Mouse (Mus musculus): ENCODE results near the gene Zswim9.
A peak's percentile ranks its signal among the peaks of the same experiment; 100 is the strongest.
"Not testable (repeated sequence)": the region's sequence is repeated elsewhere in the genome, so short reads cannot be mapped to it uniquely, and the experiment has no call there.

Zswim9 gene

DNA sequence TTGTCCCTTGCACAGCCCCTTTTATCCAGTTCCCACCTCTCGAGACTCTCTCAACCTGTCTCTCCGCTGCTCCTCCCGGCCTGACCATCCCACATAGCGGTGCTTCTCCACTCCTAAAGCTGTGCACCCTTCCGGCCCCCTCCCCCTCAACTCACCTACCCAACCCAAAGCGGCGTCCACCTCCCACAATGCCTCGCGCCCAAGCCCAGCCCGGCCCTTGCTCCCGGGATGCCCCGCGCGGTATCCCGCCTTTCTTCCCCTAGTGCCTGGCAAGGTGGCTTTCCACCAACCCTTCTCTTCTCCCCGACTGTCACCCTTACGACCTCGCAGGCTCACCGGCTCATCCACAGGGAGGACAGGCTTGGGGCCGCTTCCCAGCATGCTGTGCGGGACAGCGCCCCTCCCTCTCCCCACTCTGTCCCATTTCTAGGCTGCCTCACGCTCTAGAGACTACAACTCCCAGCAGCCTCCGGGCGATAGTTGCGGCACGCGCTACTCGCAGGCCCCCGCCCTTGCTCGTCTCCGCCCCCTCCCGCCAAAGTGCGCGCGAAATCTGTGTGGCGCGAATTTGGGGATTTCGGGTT, at the start of gene Zswim9:
Gene Zswim9, minus strand, starts transcription at position 414 of the 584 bp plus-strand sequence.
- DNase-seq (ENCODE audit: low spot score) = peak; percentile 87

DNA sequence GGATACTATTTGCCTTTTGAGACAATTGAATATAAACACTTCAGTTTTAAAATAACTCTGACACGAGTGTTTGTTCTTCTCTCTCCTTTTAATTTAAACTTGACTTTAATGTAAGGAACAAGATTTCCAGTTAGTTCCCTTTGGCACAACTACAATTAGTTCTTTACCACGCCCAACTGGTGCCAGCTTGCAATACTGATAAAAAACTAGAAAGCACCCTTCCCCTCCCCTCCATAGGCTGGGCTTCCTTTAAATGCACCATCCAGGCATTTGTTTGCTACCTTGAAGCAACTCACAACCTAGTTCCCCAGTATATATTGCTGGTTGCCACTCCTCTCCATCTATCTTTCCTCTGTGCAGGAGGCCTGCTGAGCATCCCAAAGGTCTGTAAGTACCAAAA, 45.8 kb upstream of the Zswim9 start, which contains the start of gene Pla2g4c:
Gene Pla2g4c, plus strand, starts transcription at position 340 of the 400 bp plus-strand sequence.
- no peak for DNase-seq (ENCODE audit: low spot score)

DNA sequence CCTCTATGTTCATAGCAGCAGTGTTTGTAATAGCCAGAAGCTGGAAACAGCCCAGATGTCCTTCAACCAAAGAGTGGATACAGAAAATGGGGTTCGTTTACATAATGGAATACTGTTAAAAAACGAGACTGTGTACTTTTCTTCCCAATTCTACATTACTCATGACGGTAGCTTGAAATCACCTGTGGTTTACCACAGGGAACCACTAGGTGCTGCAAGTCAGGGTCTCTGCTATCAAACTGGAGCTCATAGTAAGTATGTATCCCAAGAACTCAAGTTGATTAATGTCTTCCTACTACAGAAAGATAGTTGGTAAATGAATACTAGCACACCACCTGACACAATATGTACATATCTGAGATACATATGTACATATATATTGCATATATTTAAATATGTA, 42.9 kb upstream of the Zswim9 start:
- DNase-seq (ENCODE audit: low spot score) = no peak

DNA sequence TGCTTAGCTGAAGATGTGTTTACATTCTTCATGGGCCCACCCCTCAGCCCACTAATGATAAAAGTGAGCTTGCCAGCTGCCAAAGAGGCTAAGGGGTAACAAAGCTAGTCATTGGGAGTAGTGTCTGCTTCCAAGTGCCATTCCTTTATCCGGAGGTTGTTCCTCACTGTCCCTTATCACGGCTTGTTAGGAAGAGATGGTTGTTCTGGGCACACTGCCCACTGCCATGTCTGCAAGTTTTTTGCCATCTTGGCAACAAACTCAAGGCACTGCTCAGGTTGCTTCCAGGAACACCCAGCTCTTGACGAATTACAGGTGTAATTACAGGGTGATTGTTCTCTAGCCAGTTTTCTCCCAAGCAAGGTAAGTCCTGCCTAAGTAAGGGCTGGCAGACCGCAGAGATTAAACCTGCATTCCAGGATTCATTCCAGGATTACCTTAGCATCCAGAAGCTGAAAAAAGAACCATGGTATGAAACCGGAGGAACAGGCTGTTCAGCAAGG, 35.6 kb upstream of the Zswim9 start:
- no peak for DNase-seq (ENCODE audit: low spot score)

DNA sequence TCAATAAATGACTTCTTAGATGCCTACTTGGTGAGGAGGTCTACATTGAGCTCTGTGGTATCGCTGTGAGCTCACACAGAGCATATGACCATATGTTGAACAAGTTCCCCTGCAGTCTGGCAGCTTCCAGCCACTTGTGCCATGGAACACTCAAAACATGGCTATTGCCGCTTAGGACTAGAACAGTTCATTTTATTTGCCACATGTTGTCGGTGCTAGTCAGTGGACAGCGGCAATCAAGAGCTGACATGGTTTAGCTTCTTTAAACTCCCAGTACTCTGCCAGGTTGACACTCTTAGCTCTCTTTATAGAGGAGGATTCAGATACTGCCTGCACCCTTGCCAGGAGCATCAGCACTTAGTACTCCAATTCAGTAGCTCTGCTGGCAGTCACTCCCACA, 32.9 kb upstream of the Zswim9 start:
- DNase-seq (ENCODE audit: low spot score) = peak; percentile 3

DNA sequence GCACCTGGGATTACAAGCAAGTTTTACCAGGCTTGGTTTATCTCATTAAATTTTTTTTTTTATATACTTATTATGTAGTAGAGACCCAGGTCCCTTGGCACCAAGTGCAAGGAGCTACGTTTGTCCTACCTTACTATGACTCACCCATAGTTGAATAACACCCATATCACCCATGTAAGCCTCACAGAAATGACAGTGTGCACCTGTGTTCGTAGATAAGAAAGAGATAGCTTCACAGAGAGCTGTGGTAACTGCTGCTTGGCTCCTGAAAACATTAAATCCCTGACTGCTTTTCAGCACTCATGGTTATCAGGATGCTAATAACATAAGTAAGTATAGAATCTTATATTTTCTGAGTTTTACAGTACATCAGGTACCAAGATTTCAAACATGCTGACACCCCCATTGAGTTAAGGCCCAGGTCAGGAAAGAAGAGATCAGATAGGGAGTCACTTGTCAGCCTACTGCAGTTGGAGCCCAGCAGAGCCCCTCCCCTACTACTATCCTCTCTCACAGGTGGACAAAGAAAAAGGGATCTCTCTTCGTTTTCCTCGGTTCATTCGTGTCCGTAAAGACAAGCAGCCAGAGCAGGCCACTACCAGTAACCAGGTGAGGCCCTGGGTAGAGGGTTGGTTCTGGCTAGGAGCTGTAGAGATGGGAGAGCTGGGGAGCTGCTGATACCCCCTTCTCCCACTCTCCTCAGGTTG, 32.1 kb upstream of the Zswim9 start:
- no peak for DNase-seq (ENCODE audit: low spot score)

DNA sequence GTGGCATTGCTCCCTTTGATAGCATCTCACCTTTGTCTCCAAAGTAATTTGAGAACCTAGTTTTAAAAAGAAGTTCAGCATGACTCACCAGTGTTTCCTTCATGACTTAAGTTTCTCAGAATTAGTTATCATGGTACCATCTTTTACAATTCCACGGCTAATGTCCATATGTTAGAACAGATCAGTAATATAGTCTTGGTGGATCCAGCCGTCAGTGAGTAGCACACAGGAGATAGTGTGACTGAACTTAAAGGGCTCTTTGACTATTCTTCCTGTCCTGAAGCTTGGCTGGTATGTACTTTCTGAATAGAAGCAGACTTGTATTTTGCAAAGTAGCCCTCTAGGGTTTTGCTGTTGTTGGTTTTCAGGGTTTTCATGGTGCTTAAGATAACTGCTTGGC, 30.9 kb upstream of the Zswim9 start:
- no peak for DNase-seq (ENCODE audit: low spot score)

DNA sequence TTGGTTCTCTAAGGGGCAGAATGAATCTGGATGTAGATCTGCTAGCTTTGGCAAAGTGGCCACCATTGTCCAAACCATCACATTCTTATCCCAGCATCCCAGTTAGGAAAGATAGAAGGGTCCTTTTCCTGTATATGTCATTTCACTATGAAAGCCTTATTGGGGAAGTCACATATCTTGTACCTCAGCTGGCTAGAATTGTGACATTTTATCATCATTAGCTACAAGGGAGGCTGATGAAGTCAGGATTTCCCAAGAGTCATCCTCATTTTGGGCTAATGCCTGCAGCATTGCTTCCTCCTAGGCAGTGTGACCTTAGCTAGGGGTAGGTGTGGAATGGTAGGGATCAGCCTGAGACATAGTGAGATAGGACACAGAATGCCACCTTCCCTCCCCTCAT, 24.9 kb upstream of the Zswim9 start:
- DNase-seq (ENCODE audit: low spot score) = no peak

DNA sequence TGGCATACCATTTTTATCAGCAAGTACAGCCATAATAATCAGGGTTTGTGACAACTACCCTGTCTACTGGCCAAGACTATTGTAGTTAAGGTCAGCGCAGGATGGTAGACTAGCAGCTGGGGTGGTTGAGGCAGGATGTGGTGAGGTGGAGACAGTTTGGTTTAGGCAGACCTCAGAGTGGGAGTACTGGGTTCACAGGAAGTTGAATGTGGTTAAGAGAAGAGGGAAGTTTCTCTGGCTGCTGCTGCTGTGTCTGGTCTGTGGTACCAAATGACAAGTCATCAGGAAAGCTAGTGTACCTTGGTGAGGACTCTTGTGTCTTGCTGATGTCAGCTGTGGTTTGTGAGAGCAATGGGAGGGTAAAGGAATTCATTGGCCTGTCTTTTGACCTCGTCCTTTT, 24.3 kb upstream of the Zswim9 start:
- no peak for DNase-seq (ENCODE audit: low spot score)

DNA sequence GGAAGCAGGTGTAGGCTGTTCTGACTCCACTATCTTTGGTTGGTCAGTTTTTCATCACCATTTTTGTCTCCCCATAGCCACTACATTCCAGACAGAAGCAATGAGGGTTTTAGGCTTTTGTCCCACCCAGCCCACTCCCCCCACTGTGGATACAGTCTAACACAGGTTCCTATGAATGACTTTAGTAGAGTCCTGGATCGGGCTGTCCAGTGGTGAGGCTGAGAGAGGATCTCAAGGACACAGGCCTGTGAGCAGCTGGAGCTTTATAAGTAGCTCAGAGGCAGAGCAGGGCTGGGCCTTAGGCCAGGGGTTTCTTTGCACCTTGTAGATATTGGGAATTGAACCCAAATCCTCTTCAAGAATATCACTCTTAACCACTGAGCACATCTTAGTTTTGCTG, 23.1 kb upstream of the Zswim9 start:
- no peak for DNase-seq (ENCODE audit: low spot score)

DNA sequence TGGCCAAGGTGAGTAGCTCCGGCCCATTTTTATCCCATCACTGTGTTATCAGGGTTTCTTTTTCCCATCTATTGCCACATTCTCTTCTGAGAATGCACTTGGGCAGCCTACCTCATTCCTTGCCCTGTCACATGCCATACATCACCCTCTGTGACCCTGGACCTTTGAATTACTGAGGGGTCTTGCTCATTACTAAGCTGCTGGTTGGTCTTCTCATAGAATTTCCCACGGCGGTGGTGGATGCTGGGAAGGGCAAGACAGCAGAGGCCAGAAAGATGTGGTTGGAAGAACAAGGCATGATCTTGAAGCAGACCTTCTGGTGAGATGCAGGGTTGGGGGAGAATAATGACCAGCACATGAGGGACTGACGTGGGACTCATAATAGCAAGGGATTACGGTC, 20.3 kb upstream of the Zswim9 start:
- no peak for DNase-seq (ENCODE audit: low spot score)

DNA sequence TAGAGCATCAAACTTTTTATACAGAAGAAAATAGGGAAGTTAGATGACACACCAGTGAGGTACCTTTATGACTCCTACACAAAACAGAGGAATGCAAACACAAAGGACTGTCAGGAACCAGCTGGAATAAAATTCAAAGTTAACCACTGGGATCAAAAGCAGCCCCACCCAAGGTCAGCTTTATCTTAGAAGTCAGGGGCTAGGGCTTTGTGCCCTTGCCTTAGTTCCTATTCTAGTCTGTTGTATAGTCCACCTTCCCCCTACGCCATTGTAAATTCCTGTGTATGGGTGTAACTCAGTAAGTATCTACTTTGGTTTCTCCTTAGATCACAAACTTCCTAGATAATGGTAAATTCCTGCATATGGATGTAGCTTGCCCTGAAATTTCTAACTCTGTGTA, 19.1 kb upstream of the Zswim9 start:
- DNase-seq (ENCODE audit: low spot score) = no peak

DNA sequence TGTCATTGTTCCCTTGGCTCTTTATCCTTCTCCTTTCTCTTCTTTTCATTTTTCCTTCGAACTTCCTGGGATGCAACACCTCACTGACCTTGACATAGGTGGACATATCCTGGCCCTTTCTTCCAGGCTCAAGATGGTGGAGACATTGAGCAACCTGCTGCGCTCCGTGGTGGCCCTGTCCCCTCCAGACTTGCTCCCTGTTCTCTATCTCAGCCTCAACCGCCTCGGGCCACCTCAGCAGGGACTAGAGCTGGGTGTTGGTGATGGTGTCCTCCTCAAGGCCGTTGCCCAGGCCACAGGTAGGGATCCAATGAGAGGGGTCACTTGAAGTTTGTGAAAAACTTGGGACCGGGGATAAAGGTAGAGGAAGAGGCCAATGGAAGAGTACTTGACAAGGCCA, 16.7 kb upstream of the Zswim9 start:
- no peak for DNase-seq (ENCODE audit: low spot score)

DNA sequence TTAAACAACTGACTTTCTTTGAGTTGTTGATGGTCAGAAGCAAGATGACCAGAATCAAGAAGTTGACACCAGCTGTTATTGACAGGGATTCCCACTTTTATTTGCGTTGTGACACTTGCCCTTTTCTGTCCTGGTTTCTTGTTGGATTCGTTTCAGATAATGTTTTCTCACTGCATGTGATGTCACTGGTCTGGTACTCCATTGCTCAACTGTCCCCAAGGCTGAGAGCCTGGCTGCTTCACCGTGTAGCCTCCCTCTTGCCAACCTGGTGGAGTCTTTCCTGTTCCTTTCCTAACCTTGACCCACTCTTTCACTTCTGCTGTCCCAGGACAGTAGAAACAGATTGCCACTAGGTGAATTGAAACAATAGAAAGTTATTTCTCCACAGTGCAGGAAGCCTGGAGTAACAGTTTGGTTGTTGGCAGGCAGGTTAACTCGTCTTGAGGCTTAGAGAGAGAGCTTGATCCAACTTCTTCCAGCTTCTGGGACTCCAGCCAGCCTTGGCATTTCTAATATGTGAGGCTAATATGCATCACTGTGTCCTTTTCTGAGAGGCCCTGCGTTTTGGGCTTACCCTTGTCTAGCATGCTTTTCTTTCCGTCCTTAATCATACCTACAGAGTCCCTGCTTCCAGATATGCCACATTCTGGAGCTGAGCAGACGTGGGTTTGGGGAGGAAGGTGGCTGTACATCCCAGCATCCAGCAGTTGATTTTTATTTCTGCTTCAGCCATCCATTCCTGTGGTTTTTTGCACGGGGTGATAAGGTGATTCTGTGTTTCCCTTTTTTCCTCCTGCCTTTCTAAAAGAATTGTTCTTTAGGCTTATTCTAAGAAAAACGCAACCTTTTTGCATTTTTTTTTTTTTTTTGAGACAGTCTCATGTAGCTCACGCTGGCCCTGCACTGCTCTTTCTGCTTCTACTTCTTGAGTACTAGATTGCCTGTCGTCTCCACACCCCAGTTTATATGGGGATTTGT, 15.6 kb upstream of the Zswim9 start:
- DNase-seq (ENCODE audit: low spot score) = no peak

DNA sequence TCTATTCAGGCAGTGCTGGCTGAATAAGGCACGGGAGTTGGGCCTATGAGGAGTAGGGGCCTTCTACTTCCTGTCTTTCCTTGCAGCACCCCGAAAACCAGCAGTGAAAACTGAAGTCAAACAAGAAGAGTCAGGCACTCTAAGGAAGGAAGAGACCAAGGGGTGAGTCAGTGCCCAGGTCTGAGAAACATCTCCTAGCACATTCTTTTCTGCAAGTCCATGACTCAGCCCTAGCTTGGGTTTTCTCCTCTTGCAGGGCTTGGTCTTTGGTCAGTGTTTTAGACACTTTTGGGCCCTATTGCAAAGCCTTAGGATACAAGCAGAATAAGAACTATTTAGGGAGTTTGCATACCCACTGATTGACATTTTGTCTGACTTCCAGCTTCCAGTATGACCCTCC, 12.8 kb upstream of the Zswim9 start:
- DNase-seq (ENCODE audit: low spot score) = no peak

DNA sequence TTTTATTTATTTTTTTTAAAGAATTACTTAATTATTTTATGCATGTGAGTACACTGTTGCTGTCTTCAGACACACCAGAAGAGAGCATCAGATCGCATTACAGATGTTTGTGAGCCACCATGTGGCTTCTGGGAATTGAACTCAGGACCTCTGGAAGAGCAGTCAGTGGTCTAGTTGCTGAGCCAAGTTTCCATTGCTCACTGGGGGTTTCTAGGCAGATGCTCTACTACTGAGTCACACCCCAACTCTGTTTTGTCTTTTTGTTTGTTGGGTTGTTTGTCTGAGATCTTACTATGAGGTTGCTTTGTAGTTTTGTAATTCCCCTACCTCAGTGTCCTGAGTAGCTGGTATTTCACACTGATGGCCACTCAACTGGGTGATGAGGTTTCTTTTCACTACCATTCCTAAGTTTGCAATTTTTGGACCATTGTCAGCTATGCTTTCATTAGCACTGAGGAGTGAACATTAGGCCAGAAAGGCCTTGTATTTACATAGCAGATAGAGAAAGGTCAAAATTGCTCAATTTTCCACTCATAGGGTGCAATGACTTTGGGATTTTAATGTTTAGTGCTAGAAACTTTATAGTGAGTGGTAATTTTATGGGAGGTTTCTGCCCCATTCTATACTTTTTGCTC, 11.6 kb upstream of the Zswim9 start:
- no peak for DNase-seq (ENCODE audit: low spot score)

DNA sequence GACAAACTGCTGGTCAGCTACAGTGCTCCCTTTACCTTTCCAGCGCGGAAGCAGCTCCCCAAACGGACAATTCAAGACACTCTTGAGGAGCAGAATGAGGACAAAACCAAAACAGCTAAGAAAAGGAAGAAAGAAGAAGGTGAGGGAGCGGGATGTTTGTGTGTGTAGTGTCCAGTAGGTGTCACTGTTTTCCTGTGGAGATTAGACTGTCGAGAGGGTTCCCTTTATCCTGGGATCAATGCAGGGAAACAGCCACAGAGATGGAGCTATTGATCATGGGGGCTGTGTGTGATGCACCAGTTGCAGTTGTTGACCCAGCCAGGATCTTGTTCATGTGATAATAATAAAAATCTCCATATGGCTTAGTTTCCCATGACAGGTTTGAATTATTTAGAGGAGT, 10.1 kb upstream of the Zswim9 start:
- no peak for DNase-seq (ENCODE audit: low spot score)

DNA sequence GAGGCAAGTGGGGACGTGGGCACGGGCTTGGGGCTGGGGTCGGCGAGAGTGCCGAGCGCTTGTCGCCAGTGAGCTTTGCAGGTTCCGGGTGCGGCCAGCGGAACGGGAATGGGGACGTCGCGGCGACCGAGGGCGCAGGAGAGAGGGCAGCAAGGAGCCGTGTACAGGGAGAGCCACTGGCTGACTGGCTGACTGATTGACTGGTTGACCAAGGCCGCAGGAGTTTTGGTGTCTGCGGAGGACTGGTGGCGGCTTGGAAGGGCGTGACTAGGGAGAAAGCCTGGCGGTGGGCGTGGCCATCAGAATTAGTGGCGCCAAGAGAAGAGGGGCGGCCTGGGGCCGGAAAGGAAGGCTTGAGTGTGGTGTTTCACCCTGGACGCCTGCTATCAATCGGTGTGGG, 436 bp upstream of the Zswim9 start:
- DNase-seq (ENCODE audit: low spot score) = not testable (repeated sequence)

DNA sequence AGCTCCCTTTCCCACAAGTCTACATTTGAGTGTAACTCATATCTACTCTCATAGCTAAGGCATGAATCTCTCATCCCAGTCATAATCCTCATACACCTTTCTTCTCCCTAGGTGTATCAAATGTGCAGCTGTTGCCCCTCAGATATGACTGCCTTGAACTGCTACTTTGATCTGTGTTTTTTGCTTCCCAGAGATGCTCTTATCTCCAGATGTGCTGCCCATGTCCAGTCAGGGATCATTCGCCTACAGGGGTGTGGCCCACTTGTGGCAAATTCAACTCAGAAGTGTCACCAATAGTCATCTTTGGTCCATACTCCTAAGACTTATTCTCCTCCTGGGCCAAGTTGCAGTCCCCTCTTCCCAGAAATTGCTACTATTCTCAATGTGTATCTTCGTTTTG, 688 bp downstream of the Zswim9 start:
- no peak for DNase-seq (ENCODE audit: low spot score)

DNA sequence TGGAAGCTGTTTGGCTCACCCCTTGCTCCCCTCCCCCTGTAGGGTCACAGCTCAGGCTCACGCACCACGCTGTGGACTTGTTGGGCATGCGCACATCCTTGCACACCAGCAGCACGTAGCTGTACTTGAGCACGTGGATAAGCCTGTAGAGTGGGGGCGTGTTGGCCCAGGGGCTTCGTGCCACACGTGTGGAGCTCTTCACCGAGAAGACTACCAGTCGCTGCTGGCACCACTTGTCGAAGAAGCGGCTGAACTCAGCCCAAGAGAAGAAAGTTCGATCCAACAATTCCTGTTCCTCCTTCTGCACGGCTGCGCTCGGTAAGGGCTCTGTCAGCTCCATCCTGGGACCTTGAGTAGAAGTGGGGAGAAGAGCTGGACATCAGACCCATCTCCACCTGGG, 1.4 kb downstream of the Zswim9 start, which contains the start of gene Lig1:
Gene Lig1, plus strand, starts transcription at position 203 of the 400 bp plus-strand sequence.
- DNase-seq (ENCODE audit: low spot score) = no peak

DNA sequence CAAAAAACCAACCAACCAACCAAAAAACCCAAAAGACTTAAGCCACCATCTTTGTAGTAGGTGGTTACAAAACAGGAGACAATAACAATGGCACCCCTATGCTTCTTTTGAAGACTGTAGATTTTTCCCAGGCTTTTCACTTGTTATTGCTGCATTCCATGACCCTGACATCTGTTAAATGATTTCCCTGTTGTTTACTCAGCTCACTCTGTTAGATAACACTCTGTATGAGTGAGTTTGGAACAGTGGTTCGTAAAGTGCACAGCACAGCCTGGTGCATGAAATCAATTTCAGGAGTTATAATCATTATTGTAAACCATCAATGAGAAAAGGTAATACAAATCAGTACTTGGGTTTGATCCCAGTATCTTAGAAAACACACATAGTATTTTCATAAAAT, 6.8 kb downstream of the Zswim9 start:
- DNase-seq (ENCODE audit: low spot score) = no peak

DNA sequence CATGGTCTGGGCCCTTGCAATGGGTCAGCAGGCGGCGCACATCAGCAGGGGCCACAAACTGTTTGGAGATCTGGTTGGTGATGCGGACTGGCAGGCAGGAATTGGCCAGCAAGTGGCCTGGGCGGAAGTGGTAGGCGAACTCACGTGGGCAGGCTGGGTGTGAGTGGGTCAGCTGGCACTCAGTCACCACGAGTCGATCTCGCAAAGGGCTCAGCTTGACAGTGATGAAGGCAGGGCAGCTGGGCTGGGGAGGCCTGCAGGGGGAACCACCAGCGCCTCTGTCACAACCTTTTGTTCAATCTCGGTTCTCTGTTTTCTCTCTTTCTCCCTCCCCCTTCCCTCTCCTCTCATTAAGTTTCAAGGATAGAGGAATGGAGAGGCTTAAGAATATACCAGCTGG, 9.1 kb downstream of the Zswim9 start:
- no peak for DNase-seq (ENCODE audit: low spot score)
